Mouse (Mus musculus) c-Kit-negative CD71-positive TER-119-positive erythroid progenitor cells, embryonic 14.5 days (primary cell): ENCODE data around the gene Spata9.
A peak's percentile ranks its signal among the peaks of the same experiment; 100 is the strongest.

ENCODE experiments used
- DNase-seq: peaks from one replicate; pipeline ENCODE4 v3.0.0-alpha.2; 2013; ENCODE audit warnings: low read depth, low spot score

Spata9 gene

DNA sequence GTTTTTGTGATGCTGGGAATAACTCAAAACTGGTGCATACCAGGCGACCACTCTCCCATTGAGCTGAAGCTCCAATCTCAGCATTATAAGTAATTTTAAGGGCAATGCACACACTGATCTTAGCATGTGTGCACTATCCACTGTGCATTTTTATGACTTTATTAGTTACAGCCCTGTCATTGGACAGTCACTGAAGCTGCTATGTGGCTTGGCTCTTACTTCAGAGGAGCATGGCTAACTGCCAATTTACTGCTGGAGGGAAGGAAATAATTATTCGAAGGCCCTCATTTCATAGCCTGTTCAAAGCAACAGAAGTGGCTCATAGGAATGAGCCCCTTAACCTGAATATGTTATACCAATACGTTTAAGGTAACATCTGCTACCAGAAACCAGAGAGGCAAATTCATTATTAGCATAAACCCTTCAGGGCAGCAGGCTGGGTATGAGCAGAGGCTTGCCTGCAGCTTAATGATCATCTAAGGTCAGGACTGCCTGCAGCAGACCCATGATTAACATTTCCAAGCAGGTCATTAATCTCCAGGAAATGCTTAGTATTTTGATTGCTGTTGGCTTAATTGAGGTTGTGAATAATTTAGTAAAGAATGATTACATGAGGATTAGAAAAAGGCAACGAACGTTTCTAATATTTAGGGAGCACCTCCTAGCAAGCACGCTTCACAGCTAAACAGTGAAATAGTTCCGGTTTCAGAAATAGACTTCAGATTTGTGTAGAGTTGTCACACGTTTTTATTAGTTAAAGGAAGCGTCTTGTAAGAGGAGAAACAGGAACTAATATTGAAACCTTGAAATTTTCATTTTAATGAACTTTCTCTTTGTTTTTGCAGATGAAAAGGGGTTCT lies 25.4 kb downstream of the Spata9 start:
- no peak for DNase-seq

- DNase-seq = no peak
Observed at GRCm38 (mm10) chr13:76003272-76003671, 36.3 kb downstream of the Spata9 start.

- peak; percentile 22 for DNase-seq
Observed at GRCm38 (mm10) chr13:76014511-76014910, 47.6 kb downstream of the Spata9 start.

GRCm38 (mm10) chr13:76017465-76017864 lies 50.5 kb downstream of the Spata9 start:
- DNase-seq = peak; percentile 68

DNA sequence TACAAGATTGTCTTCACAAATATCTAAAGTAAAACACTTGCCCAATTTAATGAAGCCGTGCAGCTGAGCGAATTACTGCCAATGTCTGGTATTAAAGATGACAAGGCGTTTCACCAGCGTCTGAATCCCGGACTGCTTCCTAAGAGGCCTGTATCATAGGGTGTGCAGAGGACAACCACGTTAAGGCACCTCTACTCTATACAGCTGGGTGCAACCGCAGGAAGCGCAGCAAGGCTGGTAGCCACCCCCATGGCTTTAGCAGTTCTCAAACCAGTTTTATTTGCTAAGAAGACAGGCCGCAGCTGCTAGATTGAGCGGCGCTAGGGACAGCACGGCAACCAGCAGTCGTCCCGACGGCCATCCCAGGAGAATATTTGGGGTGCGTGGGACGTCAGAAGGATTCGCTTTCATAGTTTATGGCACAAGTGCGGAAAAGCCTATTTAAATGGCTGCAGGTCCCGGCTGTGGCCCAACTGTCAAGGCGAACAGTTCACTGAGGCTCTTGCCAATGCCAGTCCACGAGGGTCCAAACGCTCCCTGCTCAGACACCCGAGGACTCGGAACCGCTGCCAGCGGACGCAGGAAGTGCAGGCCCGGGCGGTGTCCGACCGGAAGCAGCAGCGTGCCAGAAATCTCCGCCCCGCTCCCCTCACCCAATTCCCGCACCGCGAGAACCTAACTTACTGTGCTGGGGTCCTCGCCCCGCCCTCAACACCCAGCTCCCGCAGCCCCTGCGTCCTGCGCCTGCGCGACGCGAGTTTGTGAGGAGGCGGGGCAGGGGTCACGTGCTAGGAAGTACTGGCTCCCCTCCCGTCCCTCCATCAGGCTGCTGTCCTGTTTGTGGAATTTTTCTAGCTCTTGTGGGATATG lies 51.3 kb downstream of the Spata9 start, which contains the start of gene Rfesd:
Rfesd (minus strand) TSS at position 746 of the 870 bp plus-strand sequence.
- peak; percentile 84 for DNase-seq

- no peak for DNase-seq
Observed at GRCm38 (mm10) chr13:76018844-76019400, 52.0 kb downstream of the Spata9 start.

DNA sequence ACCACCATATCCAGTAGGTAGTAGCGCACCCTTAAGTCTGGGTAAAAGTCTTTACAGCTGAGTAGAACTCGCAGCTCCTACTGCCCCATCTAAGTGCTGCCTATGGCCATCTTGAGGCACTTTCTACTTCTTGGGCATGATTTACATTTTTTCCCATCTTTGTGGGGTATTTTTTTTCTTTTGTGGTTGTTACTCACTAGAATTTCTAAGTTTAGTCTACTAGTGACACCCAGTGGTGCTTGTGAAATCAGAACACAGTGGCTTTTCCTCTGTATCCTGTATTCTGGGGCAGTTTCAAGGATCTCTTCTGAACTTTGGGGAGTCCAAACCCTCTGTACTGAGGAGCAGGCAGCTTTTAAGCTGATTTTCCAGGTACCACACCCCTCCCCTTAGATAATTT lies 54.8 kb downstream of the Spata9 start:
- DNase-seq = no peak

- no peak for DNase-seq
Observed at GRCm38 (mm10) chr13:76024588-76024987, 57.6 kb downstream of the Spata9 start.

GRCm38 (mm10) chr13:76042455-76042854 lies 75.5 kb downstream of the Spata9 start:
- no peak for DNase-seq

DNA sequence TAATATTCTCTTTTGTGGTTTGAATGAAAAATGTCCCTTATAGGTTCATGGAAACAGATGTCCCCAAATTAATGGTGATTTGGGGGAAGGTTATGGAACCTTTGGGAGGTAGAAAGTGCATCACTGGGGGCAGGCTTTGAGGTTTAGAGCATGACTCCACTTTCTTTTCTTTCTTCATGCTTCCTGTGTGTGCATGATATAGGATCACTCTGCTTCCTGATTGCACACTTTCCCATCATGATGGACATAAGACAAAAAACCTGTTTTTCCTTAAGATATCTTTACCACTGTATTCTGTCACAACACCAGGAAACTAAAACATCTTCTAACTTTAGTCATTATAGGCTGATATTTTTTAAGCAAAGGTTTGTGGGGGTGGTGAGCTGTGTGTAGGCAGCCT lies 78.0 kb downstream of the Spata9 start:
- DNase-seq = no peak
